Mouse (Mus musculus) hindbrain, embryonic 14.5 days (tissue): Measurements from ENCODE around the gene Chfr. TPM values are rescaled to one million over a fixed set of nuclear protein-coding genes. Genes with fewer than 3 reads are reported as not detected.

Experiments used
- ATAC-seq: fragments of 200-750 bp; cut with Nextera tagmentation; 2 replicates; pipeline ENCODE4 v1.8.0; 2017; ENCODE audit warnings: moderate number of reproducible peaks, mild to moderate bottlenecking, moderate TSS enrichment, moderate library complexity; ENCODE audit not compliant: low FRiP score
- DNase-seq: peaks from one replicate; pipeline ENCODE4 v3.0.0-alpha.2; 2015; ENCODE audit warnings: low spot score
- H3K27ac ChIP-seq: fragments of 300-500 bp; sonication (generic); 2 replicates; pipeline ENCODE4 v1.5.1; 2014; ENCODE audit warnings: mild to moderate bottlenecking, moderate library complexity
- H3K27me3 ChIP-seq: fragments of 300-500 bp; sonication (generic); 2 replicates; pipeline ENCODE4 v1.6.1; 2014; ENCODE audit warnings: mild to moderate bottlenecking, low read length, mixed read lengths; ENCODE audit not compliant: control insufficient read depth, insufficient read depth
- H3K36me3 ChIP-seq: fragments of 300-500 bp; sonication (generic); replicated peaks from 2 replicates; pipeline ENCODE4 v1.6.1; 2014; ENCODE audit not compliant: control insufficient read depth, insufficient read depth
- H3K4me1 ChIP-seq: fragments of 300-500 bp; sonication (generic); replicated peaks from 2 replicates; pipeline ENCODE4 v1.6.1; 2014; ENCODE audit warnings: antibody characterized with exemption, low read length, mixed read lengths; ENCODE audit not compliant: control insufficient read depth, insufficient read depth
- H3K4me2 ChIP-seq: fragments of 300-500 bp; sonication (generic); replicated peaks from 2 replicates; pipeline ENCODE4 v1.6.1; 2014; ENCODE audit warnings: mild to moderate bottlenecking, moderate library complexity
- H3K4me3 ChIP-seq: fragments of 300-500 bp; sonication (generic); replicated peaks from 2 replicates; pipeline ENCODE4 v1.5.1; 2014; ENCODE audit warnings: mild to moderate bottlenecking, low read length
- H3K9ac ChIP-seq: fragments of 300-500 bp; sonication (generic); 2 replicates; pipeline ENCODE4 v1.6.1; 2014
- H3K9me3 ChIP-seq: fragments of 300-500 bp; sonication (generic); 2 replicates; pipeline ENCODE4 v1.6.1; 2016; ENCODE audit warnings: low read length; ENCODE audit not compliant: control insufficient read depth
- WGBS: fragments of 180-500 bp; shearing (Covaris S2); extraction: QIAGEN DNeasy Blood & Tissue Kit; methylation state at CpG from one replicate; pipeline ENCODE4 v1.1.7; 2014; 5-methylcytosine and 5-hydroxymethylcytosine counted together
- polyA plus RNA-seq: library from polyadenylated mRNA; unstranded; fragments of >200 nt; fragmentation: Nextera tagmentation; extraction: Ambion mirVana; gene quantifications from 2 replicates; pipeline ENCODE4 v1.2.1, GENCODE M21; 2014

Chfr gene
- polyA plus RNA-seq, 1 experiment from 2014 or later = 86.9 TPM

- DNase-seq (no peak), ATAC-seq (no peak)
- H3K27ac ChIP-seq = no peak overlapping the region
- no peak overlapping the region for H3K4me2 ChIP-seq
- no peak overlapping the region for H3K4me3 ChIP-seq
- no peak overlapping the region for H3K9ac ChIP-seq
- peaks cover 98% of the 10 kb centered on the region for H3K36me3 ChIP-seq
- no peaks in the 10 kb centered on the region for H3K4me1 ChIP-seq
- 92% methylated on average over 2 of the region's 2 CpGs for WGBS
- H3K9me3 ChIP-seq = no peaks in the 10 kb centered on the region
- H3K27me3 ChIP-seq = no peaks in the 10 kb centered on the region
Measured at GRCm38 (mm10) chr5:110211312-110211711, 75.7 kb downstream of the Chfr start.

GRCm38 (mm10) chr5:110216780-110217179 lies 81.1 kb downstream of the Chfr start:
- no peak overlapping the region for H3K4me2 ChIP-seq
- H3K9me3 ChIP-seq = no peaks in the 10 kb centered on the region
- no peaks in the 10 kb centered on the region for H3K4me1 ChIP-seq
- no peaks in the 10 kb centered on the region for H3K27me3 ChIP-seq
- DNase-seq (no peak), ATAC-seq (no peak)
- H3K4me3 ChIP-seq = no peak overlapping the region
- H3K27ac ChIP-seq = no peak overlapping the region
- no peak overlapping the region for H3K9ac ChIP-seq
- WGBS = 96% methylated on average over 3 of the region's 3 CpGs
- peaks cover 99% of the 10 kb centered on the region for H3K36me3 ChIP-seq

- WGBS = 95% methylated on average over 4 of the region's 4 CpGs
- DNase-seq (no peak), ATAC-seq (no peak)
- no peaks in the 10 kb centered on the region for H3K4me1 ChIP-seq
- no peak overlapping the region for H3K4me2 ChIP-seq
- H3K4me3 ChIP-seq = no peak overlapping the region
- no peaks in the 10 kb centered on the region for H3K9me3 ChIP-seq
- no peak overlapping the region for H3K9ac ChIP-seq
- H3K36me3 ChIP-seq = peaks cover 95% of the 10 kb centered on the region
- no peak overlapping the region for H3K27ac ChIP-seq
- H3K27me3 ChIP-seq = no peaks in the 10 kb centered on the region
Measured at GRCm38 (mm10) chr5:110220331-110220730, 84.7 kb downstream of the Chfr start.

Other genes starting within 250 kb of the Chfr start
- 0.23 and 0.74 TPM in 2 replicates for gene Gm15446, start 212.4 kb upstream of the Chfr start, polyA plus RNA-seq
- gene Zfp932, start 139.3 kb upstream of the Chfr start, polyA plus RNA-seq = 21.4 and 23.4 TPM in 2 replicates
- gene Gm17655, start 63.3 kb upstream of the Chfr start, polyA plus RNA-seq = 3.9 and 5.5 TPM in 2 replicates
- gene Gm35315, start 41.4 kb upstream of the Chfr start, polyA plus RNA-seq = 0.46 and 0.47 TPM in 2 replicates
- gene Plcxd1, start 35.9 kb upstream of the Chfr start, polyA plus RNA-seq = 1.7 and 3.2 TPM in 2 replicates
- gene Gtpbp6, start 27.6 kb upstream of the Chfr start, polyA plus RNA-seq = 53.1 and 55.9 TPM in 2 replicates
- gene Zfp605, start 25.8 kb upstream of the Chfr start, polyA plus RNA-seq = 11.6 and 14.6 TPM in 2 replicates
- 28.2 and 30.6 TPM in 2 replicates for gene Golga3, start 40.9 kb downstream of the Chfr start, polyA plus RNA-seq
- gene Ankle2, start 95.2 kb downstream of the Chfr start, polyA plus RNA-seq = 26.1 and 27.8 TPM in 2 replicates
- 108 and 109 TPM in 2 replicates for gene Pgam5, start 134.1 kb downstream of the Chfr start, polyA plus RNA-seq
- gene Pxmp2, start 150.3 kb downstream of the Chfr start, polyA plus RNA-seq = 8.8 and 9.2 TPM in 2 replicates
- 8.2 and 9.8 TPM in 2 replicates for gene Pole, start 150.5 kb downstream of the Chfr start, polyA plus RNA-seq
- gene P2rx2, start 207.4 kb downstream of the Chfr start, polyA plus RNA-seq = 9.9 and 12.2 TPM in 2 replicates
- not detected in 2 replicates for gene Lrcol1, start 208.9 kb downstream of the Chfr start, polyA plus RNA-seq